Mouse (Mus musculus): Measurements from ENCODE around the gene Kir3dl1. TPM values are rescaled to one million over a fixed set of nuclear protein-coding genes. Genes with fewer than 3 reads are reported as not detected.

Kir3dl1 gene
- polyA plus RNA-seq (2014; fragmentation: Illumina TruSeq; extraction: RNeasy Lipid Tissue Mini Kit (QIAGEN cat#74804); ENCODE audit: low read depth, low replicate concordance), result not detected

DNA sequence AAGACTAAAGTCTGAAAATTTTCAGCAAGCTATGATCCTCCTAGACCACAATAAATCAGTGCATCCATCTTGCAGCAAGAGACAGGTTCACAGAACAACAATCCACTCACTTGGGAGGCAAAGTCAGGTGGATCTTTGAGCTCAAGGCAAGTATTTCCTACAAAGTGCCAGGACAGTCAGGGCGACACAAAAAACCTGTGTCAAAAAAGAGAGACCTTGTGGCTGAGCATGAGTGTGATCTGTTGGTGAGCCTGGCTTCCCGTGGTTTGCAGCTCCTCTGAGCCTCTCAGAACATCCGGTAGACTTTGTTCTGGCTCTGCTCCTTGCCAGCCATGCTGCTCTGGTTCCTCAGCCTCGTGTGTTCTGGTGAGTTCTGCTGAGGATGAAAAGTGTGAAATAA lies at the start of gene Kir3dl1:
TSS of gene Kir3dl1 (plus strand) at position 301 of the 400 bp plus-strand sequence.

DNA sequence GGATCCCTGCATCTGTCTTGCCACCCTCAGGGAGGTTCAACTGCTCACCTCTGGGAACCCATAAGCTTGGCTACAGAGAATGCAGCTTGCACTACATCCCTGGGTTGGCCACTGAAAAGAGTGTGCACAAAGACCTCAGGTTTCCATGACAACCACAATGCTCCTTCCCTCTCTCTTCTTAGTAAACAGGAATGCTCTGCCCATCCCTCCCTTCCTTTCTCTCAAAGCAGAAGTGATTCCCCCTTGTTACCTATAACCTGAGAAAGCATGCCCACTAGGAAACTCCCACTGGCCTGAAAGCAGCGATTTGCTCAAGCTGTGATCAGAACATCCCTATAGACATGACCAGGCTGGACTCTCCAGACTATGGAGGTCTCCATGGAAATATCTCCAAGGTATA lies 26.2 kb downstream of the Kir3dl1 start, which contains the start of gene Kir3dl2:
TSS of gene Kir3dl2 (minus strand) at position 101 of the 400 bp plus-strand sequence.

Other genes starting within 250 kb of the Kir3dl1 start
- gene Bex3, start 247.7 kb upstream of the Kir3dl1 start, polyA plus RNA-seq (2014; fragmentation: Illumina TruSeq; extraction: RNeasy Lipid Tissue Mini Kit (QIAGEN cat#74804); ENCODE audit: low read depth, low replicate concordance), result not detected
- gene Kir3dl2, start 26.1 kb downstream of the Kir3dl1 start, polyA plus RNA-seq (2014; fragmentation: Illumina TruSeq; extraction: RNeasy Lipid Tissue Mini Kit (QIAGEN cat#74804); ENCODE audit: low read depth, low replicate concordance), result not detected
- not detected for gene Tceal3, start 72.8 kb downstream of the Kir3dl1 start, polyA plus RNA-seq (2014; fragmentation: Illumina TruSeq; extraction: RNeasy Lipid Tissue Mini Kit (QIAGEN cat#74804); ENCODE audit: low read depth, low replicate concordance)
- gene Tceal1, start 190.0 kb downstream of the Kir3dl1 start, polyA plus RNA-seq (2014; fragmentation: Illumina TruSeq; extraction: RNeasy Lipid Tissue Mini Kit (QIAGEN cat#74804); ENCODE audit: low read depth, low replicate concordance), result 1.6 TPM
- gene Morf4l2, start 225.7 kb downstream of the Kir3dl1 start, polyA plus RNA-seq (2014; fragmentation: Illumina TruSeq; extraction: RNeasy Lipid Tissue Mini Kit (QIAGEN cat#74804); ENCODE audit: low read depth, low replicate concordance), result 218 TPM

Data from liver, adult 10 weeks (tissue).